Mouse (Mus musculus): ENCODE results near the gene Scd3. TPM values are rescaled to one million over a fixed set of nuclear protein-coding genes. Genes with fewer than 3 reads are reported as not detected.

Gene Scd3
- polyA plus RNA-seq, 1 experiment from 2014 or later: 0.12 TPM

DNA sequence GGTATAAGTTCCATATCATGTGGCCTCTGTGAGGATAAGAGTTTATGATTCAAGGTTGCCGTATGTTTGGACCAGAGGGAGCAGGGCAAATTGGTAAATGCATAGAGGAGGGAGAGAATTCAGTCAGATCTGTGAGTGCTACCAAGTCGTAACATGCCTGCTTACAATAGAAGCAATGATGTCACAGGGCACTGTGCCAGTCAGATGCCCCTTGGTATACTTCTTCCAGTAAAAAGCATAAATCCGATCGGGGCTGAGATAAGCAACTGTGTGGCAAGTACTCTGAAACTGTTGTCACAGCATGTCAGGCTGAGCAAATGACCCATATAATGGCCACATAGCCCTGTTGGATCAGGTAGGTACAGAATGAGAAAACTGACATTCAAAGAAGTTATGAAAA lies 14.0 kb upstream of the Scd3 start:
- H3K36me3 ChIP-seq (ENCODE audit: control insufficient read depth, insufficient read depth, low read length): no peaks in the 10 kb centered on the region
- no peak overlapping the region for H3K27ac ChIP-seq (ENCODE audit: low read depth, low read length)
- no peaks in the 10 kb centered on the region for H3K4me1 ChIP-seq (ENCODE audit: control insufficient read depth, insufficient read depth, low read length)
- no peak overlapping the region for H3K9ac ChIP-seq (ENCODE audit: low read depth, low read length)
- no peak overlapping the region for H3K4me2 ChIP-seq (replicated peaks; ENCODE audit: low read depth, low read length)
- no peak for ATAC-seq (ENCODE audit: low FRiP score, low TSS enrichment)
- H3K4me3 ChIP-seq (ENCODE audit: low read length): no peak overlapping the region
- H3K27me3 ChIP-seq (ENCODE audit: control insufficient read depth, insufficient read depth, low read length): no peaks in the 10 kb centered on the region
- 90% methylated on average over 4 of the region's 4 CpGs for WGBS
- no peaks in the 10 kb centered on the region for H3K9me3 ChIP-seq (ENCODE audit: control insufficient read depth, low read length)

DNA sequence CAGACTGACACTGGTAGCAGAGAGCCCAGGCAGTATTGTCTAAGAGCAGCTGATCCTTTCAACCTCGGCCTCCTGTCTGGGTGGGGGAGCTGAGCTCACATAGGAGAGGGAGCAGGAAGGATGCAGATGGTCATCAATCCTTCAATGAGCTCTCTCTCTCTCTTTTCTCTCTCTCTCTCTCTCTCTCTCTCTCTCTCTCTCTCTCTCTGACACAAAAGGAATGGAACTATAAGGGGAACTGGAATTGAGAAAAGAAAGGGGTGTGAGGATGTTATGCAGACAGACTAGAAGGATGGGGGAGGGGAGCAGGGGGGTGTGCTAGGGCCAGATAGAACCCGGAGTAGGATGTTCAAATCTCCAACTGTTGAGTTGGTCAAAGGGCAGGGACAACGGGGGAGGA lies 10.7 kb upstream of the Scd3 start, which contains the start of gene Pkd2l1:
Pkd2l1 (minus strand) TSS at position 101 of the 400 bp plus-strand sequence.
- ATAC-seq (ENCODE audit: low FRiP score, low TSS enrichment): no peak
- WGBS: 45% methylated on average over 3 of the region's 3 CpGs
- Histone ChIP-seq H3K9ac (ENCODE audit: low read depth, low read length) (no peak within 1 kb of the TSS), H3K4me3 (ENCODE audit: low read length) (no peak within 1 kb of the TSS), H3K27ac (ENCODE audit: low read depth, low read length) (no peak within 1 kb of the TSS), H3K4me1 (ENCODE audit: control insufficient read depth, insufficient read depth, low read length) (no peaks in the 10 kb centered on the region), H3K27me3 (ENCODE audit: control insufficient read depth, insufficient read depth, low read length) (no peaks in the 10 kb centered on the region), H3K9me3 (ENCODE audit: control insufficient read depth, low read length) (no peaks in the 10 kb centered on the region), H3K36me3 (ENCODE audit: control insufficient read depth, insufficient read depth, low read length) (no peaks in the 10 kb centered on the region), H3K4me2 (replicated peaks; ENCODE audit: low read depth, low read length) (no peak within 1 kb of the TSS)

DNA sequence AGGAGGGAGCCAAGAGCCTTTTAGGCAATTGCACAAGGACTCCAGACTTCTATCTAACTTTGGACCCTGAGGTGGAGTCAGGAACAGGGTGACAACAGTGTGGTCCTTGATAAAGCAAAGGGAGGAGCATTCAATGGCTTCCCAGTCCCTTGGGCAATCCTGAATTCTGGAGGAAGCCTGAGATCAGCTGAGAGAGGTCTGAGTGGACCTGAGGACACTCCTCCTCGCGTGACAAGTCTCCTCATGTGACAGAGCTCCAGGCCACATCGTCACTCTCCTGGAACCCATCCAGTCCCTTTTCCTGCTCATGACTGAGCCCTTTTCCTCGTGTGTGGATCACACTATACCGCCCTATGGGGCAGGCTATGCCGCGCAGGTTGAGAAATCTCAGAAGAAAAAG lies 9.2 kb upstream of the Scd3 start:
- Histone ChIP-seq H3K27ac (ENCODE audit: low read depth, low read length) (no peak overlapping the region), H3K4me3 (ENCODE audit: low read length) (no peak overlapping the region), H3K9me3 (ENCODE audit: control insufficient read depth, low read length) (no peaks in the 10 kb centered on the region), H3K4me2 (replicated peaks; ENCODE audit: low read depth, low read length) (no peak overlapping the region), H3K4me1 (ENCODE audit: control insufficient read depth, insufficient read depth, low read length) (no peaks in the 10 kb centered on the region), H3K27me3 (ENCODE audit: control insufficient read depth, insufficient read depth, low read length) (no peaks in the 10 kb centered on the region), H3K36me3 (ENCODE audit: control insufficient read depth, insufficient read depth, low read length) (no peaks in the 10 kb centered on the region), H3K9ac (ENCODE audit: low read depth, low read length) (no peak overlapping the region)
- no peak for ATAC-seq (ENCODE audit: low FRiP score, low TSS enrichment)
- WGBS: 73% methylated on average over 7 of the region's 7 CpGs

DNA sequence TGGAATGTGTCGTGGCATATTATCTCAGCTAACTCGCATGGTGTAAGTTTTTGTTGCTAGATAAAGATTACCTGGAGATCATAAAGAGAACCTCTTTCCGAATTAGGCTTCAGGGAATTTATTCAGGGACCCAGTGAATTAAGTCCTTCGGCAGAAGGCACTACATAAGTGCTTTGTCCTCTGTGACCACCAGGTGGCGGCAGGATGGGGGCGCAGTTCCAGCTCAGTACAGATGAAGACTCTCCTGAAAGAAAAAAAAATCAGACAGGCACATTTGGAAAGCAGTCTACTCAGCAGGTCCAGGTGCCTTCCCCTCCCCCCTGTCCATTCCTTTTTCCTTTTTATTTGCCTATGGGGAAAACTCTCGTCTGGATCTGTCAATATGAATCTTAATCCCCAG lies 7.9 kb upstream of the Scd3 start:
- no peak for ATAC-seq (ENCODE audit: low FRiP score, low TSS enrichment)
- 20% methylated on average over 7 of the region's 7 CpGs for WGBS

DNA sequence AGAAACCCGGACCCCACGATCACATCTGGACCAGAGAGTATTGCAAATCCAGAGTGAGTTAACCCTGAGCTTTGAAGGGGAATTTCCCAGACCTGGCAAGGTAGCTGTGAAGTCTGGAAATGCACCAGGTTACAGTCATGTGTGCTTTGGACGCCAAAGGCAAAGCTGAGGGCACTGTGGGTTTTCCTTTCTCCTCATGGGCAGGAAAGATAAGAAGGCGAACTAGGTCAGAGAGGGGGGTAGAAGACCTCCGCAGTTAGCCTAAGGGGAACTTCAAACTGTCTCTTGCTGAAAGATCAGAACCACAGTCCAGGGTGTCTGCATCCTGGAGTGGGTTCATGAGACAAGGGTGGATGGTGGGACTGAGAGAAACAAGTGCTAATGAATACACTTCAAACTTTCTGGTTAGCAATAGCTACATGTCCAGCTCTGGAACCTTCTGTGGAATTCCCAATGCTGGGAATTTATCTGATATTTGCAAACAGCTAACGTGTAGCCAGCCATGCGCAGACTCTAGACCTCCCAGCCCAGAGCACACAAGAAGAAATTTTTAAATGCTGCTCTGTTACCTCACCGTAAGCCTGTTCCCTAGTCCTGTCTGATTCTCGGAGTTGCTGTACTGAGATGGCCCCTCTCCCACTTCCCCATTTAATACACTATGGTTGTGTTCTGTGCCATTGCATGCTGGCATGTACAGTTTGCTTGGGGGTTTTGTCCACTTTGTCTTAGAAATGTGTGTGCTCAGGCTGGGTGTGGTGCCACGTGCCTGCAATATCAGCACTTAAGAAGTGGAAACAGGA lies 5.8 kb upstream of the Scd3 start:
- Histone ChIP-seq H3K4me1 (ENCODE audit: control insufficient read depth, insufficient read depth, low read length) (no peaks in the 10 kb centered on the region), H3K4me3 (ENCODE audit: low read length) (no peak overlapping the region), H3K27ac (ENCODE audit: low read depth, low read length) (no peak overlapping the region), H3K9ac (ENCODE audit: low read depth, low read length) (no peak overlapping the region), H3K36me3 (ENCODE audit: control insufficient read depth, insufficient read depth, low read length) (no peaks in the 10 kb centered on the region), H3K9me3 (ENCODE audit: control insufficient read depth, low read length) (no peaks in the 10 kb centered on the region), H3K4me2 (replicated peaks; ENCODE audit: low read depth, low read length) (no peak overlapping the region), H3K27me3 (ENCODE audit: control insufficient read depth, insufficient read depth, low read length) (no peaks in the 10 kb centered on the region)
- WGBS: 92% methylated on average over 10 of the region's 10 CpGs
- no peak for ATAC-seq (ENCODE audit: low FRiP score, low TSS enrichment)

More for the DNA sequence above, 7.9 kb upstream of the Scd3 start:
- Histone ChIP-seq H3K27me3 (ENCODE audit: control insufficient read depth, insufficient read depth, low read length) (no peaks in the 10 kb centered on the region), H3K4me2 (replicated peaks; ENCODE audit: low read depth, low read length) (no peak overlapping the region), H3K9me3 (ENCODE audit: control insufficient read depth, low read length) (no peaks in the 10 kb centered on the region), H3K4me1 (ENCODE audit: control insufficient read depth, insufficient read depth, low read length) (no peaks in the 10 kb centered on the region), H3K4me3 (ENCODE audit: low read length) (no peak overlapping the region), H3K36me3 (ENCODE audit: control insufficient read depth, insufficient read depth, low read length) (no peaks in the 10 kb centered on the region), H3K27ac (ENCODE audit: low read depth, low read length) (no peak overlapping the region), H3K9ac (ENCODE audit: low read depth, low read length) (no peak overlapping the region)

DNA sequence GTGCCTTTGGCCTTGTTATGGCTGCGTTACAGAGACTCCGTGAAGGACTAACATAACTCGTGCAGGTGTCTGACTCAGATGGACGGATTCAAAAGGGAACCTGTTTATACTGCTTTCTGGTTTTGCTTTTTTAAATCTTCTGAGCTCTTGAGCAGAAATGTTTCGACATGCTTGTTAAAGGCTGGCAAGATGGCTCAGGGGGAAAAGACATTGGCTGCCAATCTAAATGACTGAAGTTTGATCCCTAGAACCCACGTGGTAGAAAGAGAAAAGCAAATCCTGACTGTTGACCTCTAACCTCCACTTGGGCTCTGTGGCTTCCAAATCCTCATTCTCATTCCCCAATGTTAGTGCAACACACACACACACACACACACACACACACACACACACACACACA lies 4.6 kb upstream of the Scd3 start:
- H3K9me3 ChIP-seq (ENCODE audit: control insufficient read depth, low read length): no peaks in the 10 kb centered on the region
- H3K4me2 ChIP-seq (replicated peaks; ENCODE audit: low read depth, low read length): no peak overlapping the region
- no peaks in the 10 kb centered on the region for H3K4me1 ChIP-seq (ENCODE audit: control insufficient read depth, insufficient read depth, low read length)
- H3K4me3 ChIP-seq (ENCODE audit: low read length): no peak overlapping the region
- H3K27me3 ChIP-seq (ENCODE audit: control insufficient read depth, insufficient read depth, low read length): no peaks in the 10 kb centered on the region
- no peak for ATAC-seq (ENCODE audit: low FRiP score, low TSS enrichment)
- WGBS: 92% methylated on average over 6 of the region's 6 CpGs
- H3K9ac ChIP-seq (ENCODE audit: low read depth, low read length): no peak overlapping the region
- no peaks in the 10 kb centered on the region for H3K36me3 ChIP-seq (ENCODE audit: control insufficient read depth, insufficient read depth, low read length)
- no peak overlapping the region for H3K27ac ChIP-seq (ENCODE audit: low read depth, low read length)

DNA sequence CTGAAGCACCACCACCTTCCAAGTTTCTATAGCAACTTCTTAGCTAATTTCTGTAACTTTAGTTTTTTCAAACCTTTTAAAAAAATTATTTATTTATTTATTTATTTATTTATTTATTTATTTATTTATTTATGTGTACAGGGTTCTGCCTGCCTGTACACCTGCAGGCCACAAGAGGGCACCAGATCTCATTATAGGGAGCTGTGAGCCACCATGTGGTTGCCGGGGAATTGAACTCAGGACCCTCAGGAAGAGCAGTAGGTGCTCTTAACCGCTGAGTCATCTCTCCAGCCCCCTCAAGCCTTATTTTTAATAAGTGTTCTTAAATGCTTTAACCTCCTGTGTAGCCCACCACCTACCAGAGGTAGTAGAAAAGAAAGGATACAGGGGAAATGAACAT lies 4.1 kb upstream of the Scd3 start:
- 86% methylated on average over 2 of the region's 2 CpGs for WGBS
- Histone ChIP-seq H3K4me3 (ENCODE audit: low read length) (no peak overlapping the region), H3K4me1 (ENCODE audit: control insufficient read depth, insufficient read depth, low read length) (no peaks in the 10 kb centered on the region), H3K27ac (ENCODE audit: low read depth, low read length) (no peak overlapping the region), H3K9ac (ENCODE audit: low read depth, low read length) (no peak overlapping the region), H3K4me2 (replicated peaks; ENCODE audit: low read depth, low read length) (no peak overlapping the region), H3K9me3 (ENCODE audit: control insufficient read depth, low read length) (no peaks in the 10 kb centered on the region), H3K36me3 (ENCODE audit: control insufficient read depth, insufficient read depth, low read length) (no peaks in the 10 kb centered on the region), H3K27me3 (ENCODE audit: control insufficient read depth, insufficient read depth, low read length) (no peaks in the 10 kb centered on the region)
- ATAC-seq (ENCODE audit: low FRiP score, low TSS enrichment): no peak

DNA sequence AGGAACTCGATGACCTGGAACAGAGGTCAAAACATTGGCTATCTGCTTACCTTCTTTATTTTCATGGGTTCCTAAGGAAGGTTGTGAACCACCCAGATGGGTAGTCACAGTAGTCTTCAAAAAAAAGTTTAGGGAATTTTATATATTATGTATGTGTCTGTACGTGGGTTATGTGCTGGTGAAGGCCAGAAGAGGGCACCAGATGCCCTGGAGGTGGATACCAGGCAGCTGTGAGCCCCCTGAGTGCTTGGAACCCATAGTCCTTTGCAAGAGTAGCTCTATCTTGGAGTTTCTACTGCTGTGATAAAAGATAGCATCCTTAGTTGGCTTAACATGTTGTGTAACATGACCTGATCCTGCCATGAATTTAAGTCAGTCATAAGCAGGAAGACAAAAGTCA lies 4.0 kb downstream of the Scd3 start:
- no peak overlapping the region for H3K9ac ChIP-seq (ENCODE audit: low read depth, low read length)
- H3K9me3 ChIP-seq (ENCODE audit: control insufficient read depth, low read length): no peaks in the 10 kb centered on the region
- WGBS: 66% methylated on average over 2 of the region's 2 CpGs
- no peaks in the 10 kb centered on the region for H3K27me3 ChIP-seq (ENCODE audit: control insufficient read depth, insufficient read depth, low read length)
- no peaks in the 10 kb centered on the region for H3K36me3 ChIP-seq (ENCODE audit: control insufficient read depth, insufficient read depth, low read length)
- H3K4me3 ChIP-seq (ENCODE audit: low read length): no peak overlapping the region
- ATAC-seq (ENCODE audit: low FRiP score, low TSS enrichment): no peak
- no peak overlapping the region for H3K4me2 ChIP-seq (replicated peaks; ENCODE audit: low read depth, low read length)
- no peak overlapping the region for H3K27ac ChIP-seq (ENCODE audit: low read depth, low read length)
- no peaks in the 10 kb centered on the region for H3K4me1 ChIP-seq (ENCODE audit: control insufficient read depth, insufficient read depth, low read length)

DNA sequence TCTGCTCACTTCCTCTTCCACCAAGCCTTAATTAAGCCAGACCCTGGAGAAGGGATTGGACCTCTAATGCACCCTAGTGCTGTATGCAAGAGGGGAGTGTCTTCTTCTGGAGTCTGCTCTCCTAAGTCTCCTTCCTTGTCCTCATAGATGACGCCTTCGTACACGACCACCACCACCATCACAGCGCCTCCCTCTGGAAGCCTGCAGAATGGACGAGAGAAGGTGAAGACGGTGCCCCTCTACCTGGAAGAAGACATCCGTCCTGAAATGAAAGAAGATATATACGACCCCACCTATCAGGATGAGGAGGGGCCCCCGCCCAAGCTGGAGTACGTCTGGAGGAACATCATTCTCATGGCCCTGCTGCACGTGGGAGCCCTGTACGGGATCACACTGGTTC lies 12.2 kb downstream of the Scd3 start:
- ATAC-seq (ENCODE audit: low FRiP score, low TSS enrichment): no peak
- Histone ChIP-seq H3K27me3 (ENCODE audit: control insufficient read depth, insufficient read depth, low read length) (no peaks in the 10 kb centered on the region), H3K4me2 (replicated peaks; ENCODE audit: low read depth, low read length) (no peak overlapping the region), H3K27ac (ENCODE audit: low read depth, low read length) (no peak overlapping the region), H3K36me3 (ENCODE audit: control insufficient read depth, insufficient read depth, low read length) (no peaks in the 10 kb centered on the region), H3K9me3 (ENCODE audit: control insufficient read depth, low read length) (no peaks in the 10 kb centered on the region), H3K9ac (ENCODE audit: low read depth, low read length) (no peak overlapping the region), H3K4me3 (ENCODE audit: low read length) (no peak overlapping the region), H3K4me1 (ENCODE audit: control insufficient read depth, insufficient read depth, low read length) (no peaks in the 10 kb centered on the region)
- WGBS: 71% methylated on average over 12 of the region's 12 CpGs

Measured in kidney, embryonic 14.5 days (tissue).